Mouse (Mus musculus): ENCODE measurements around the gene Rnf207.

Gene Rnf207

DNA sequence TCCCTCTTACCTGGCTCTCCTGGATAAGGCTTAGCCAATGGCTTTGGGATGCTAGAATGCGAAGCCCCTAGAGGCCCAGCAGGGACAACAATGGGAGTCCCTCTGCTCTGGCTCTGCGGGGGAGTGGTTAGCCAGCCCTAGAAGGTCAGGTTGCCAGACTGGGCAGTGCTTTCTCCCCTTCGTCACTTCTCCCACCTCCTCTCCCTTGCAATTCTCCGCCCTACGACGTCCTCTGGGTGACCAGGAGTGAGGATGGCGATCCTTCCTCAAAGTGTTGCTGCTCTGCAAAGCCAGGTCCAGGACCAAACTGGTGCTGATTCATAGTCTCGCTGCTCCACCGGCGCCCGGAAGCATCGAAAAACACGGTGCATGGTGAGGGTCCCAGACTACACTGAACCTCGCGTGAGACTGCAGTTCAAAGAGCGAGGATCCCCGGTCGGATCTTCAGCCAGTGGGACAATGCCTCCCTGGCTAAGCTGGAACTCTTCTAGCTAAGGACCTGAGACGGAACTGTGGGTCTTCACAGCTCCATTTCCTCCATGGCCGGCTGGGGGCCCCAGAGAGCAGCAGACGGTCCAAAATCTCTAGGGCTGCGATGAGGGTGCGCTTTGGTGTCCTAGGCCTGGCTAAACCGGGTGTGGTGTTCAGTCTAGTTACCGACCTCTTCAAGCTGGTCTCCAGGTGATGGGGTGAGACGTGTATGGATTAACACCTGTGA lies at the start of gene Rnf207:
Gene Rnf207, minus strand, starts transcription at position 477 of the 718 bp plus-strand sequence.
- no peak for DNase-seq (ENCODE audit: extremely low read depth, low read depth, low spot score)

DNA sequence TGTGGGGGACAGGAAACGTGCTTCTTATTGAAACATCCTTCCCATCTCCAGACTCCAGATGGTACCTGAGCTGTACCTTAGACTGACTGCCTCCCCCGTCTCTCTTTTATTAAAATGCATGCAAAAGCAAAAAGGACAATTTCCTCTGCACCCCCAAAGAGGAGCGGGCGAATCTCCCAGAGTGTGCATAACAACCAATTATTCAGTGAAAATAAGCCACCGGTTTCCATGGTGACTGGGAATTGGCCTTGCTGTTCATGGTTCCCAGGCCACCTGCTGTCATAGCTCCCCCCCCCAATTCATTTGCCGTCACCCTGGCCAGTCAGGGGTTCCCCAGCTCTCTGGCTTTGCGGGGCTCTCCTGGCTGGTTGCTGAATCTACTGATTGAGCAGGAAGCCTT lies 46.4 kb upstream of the Rnf207 start:
- no peak for DNase-seq (ENCODE audit: extremely low read depth, low read depth, low spot score)

DNA sequence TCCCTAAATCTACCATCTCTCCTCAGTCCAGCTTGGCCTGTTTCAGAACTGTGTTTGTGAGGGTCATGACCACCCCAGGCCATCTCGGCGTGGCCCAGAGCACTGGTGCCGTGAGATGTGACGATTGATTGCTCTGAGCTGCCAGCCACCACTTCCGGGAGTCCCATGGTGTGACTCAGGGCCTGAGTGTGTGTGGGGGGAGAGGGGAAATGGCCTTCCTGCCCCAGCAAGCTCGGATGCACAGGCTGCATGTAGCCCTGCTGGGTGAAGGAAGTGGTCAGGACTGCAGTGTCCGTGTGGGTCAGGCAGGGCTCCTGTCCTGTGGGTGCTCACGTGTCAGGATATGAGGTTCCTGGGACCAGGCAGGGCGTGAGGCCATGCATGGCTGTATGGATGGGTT lies 43.4 kb upstream of the Rnf207 start:
- DNase-seq (ENCODE audit: extremely low read depth, low read depth, low spot score): no peak

DNA sequence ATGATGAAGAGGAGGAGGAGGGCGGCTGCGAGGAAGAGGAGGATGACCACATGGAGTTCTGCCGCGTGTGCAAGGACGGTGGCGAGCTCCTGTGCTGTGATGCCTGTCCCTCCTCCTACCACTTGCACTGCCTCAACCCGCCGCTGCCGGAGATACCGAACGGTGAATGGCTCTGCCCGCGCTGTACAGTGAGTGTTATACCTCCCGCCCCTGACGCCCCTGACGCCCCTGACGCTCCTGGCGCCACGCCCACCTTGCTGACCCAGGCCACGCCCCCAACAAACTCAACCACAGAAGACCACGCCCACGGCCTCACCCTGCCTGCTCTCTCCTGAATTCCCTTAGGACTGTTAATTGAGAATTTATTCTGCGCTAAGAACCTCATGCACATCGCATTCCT lies 42.1 kb upstream of the Rnf207 start:
- no peak for DNase-seq (ENCODE audit: extremely low read depth, low read depth, low spot score)

DNA sequence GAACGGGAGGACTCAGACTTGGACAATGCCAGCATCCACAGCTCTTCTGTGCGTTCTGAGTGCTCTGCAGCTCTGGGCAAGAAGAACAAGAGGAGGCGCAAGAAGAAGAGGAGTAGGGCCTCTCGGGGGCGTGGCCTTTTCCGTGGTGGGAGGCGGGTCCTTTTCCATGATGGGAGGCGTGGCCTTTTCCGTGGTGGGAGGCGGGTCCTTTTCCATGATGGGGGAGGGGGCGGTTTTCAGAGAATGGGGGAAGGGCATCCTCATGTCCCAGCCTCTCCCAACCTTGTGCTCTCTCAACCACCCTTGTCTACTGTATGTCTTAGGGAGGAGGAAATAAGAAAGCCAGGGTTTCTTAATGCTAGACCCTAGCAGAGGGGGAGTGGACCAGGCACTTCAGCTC lies 40.9 kb upstream of the Rnf207 start:
- no peak for DNase-seq (ENCODE audit: extremely low read depth, low read depth, low spot score)

DNA sequence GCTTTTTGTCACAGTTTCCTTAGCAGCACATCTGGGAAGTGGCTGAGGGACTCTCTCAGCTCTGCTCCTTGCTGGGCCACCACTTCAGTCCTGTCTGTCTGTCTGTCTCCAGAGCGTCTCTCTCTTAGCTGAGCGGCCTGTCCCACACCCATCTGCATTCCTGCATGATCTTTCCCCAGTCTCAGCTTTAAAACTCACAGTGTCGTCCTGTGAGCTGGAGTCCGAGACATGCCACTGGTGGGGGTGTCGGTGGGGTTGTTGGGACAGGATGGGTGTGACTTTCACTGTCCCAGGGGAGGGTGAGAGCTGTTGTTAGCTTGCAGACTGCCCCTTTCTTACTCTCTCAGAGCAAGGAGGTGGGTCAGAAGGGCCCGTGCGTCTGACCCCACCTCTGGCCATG lies 36.9 kb upstream of the Rnf207 start:
- DNase-seq (ENCODE audit: extremely low read depth, low read depth, low spot score): no peak

DNA sequence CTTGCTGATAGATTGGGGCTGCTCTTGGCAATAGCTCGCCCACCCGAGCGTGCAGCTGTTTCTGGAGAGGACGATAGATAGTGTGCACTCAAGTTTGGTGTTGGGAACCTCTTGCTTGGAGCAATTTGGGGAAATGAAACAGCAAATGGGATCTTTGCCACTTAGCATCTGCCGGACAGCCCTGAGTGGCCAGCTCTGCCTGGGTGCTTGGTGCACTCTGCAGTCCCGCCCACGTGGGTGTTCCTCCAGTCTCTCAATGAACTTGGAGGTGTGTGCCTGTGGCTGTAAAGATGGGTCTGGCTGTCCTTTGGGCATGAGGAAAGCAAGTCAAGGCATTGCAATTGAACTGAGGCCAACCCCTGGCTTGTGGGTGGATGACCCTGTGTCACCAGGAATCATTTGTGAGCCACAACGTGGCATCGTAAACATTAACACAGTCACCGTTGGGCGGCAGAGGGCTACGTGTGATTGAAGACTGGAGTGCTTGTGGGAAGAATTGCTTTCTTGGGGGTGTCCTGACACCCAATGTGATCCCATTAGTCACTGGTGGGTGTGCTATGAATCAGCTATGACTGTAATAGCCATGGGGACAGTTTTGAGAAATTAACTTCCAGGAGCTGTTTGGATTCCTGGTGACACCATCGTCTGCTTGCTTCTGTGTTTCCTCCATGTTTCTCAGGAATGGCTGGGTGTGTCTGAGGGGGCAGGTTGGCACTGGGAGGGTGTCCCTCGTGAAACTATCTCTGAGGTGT lies 35.3 kb upstream of the Rnf207 start:
- DNase-seq (ENCODE audit: extremely low read depth, low read depth, low spot score): no peak

DNA sequence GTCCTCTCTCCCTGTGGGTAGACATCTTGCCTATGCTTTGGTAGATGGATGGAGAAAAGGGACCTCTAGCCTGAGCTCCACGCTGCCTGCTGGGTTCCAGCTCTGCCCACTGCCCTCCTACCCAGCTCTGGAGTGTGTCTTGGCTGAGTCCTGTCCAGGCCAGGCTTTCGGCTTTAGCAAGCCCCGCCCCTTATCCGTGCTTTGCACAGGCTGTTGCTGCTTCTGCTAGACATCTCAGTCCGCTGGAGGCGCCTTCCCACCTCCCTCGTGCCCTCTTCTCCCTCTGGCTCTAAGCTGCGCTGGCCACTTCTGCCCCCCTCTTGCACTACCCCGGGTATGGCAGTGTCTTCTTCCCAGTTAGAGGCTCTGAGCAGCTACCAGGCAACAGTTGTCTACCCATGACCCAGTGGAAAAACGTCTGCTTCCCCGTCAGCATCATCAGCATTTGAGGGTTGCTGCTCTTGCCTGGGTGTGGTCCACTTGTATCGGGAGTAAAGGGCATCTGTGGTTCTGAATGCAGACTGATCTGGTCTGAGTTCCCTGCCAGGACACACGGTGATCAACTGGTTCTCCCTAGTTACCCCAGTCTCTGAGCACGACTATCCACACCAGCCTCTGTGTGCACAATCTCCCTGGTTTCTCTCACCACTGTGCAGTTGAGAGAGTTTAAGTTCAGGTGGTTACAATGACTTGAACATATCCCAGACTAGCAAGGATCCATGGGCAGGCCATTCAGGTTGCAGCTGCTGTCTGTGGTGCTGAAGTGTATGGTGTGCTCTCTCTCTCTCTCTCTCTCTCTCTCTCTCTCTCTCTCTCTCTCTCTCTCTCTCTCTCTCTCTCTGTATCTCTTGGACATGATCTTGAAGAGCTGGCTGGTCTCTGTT lies 32.9 kb upstream of the Rnf207 start:
- DNase-seq (ENCODE audit: extremely low read depth, low read depth, low spot score): no peak

DNA sequence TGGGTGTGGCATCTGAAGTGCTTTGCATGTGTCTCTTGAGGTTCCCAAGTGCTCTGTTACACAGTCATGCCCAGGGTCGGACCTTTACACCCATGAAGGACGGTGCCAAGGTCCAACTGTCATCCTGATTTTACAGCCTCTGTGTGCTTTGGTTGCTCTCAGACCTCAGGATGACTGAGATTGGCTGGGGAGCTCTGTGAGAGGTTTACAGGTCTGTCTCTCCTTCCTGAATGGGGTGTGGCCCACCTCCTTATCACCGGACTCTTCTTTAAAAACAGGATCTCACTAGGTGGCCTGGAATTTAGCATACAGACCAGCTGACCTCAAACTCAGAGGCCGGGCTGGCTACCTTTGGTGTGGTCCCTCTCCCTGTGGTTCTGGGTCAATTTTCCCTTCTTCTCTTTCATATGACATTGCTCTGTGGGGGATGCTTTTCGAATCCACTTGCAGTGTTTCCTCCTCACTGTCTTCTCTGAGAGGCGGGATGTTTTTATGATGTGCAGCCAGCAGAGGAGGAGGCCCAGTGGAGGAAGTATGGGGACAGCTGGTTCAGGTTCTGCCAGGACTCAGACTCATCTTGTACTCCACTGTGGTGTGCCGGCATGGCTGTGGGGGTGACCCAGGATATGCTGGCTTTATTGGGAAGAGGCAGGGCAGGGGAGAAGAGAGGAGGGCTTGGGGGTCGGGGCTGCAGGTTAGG lies 32.1 kb upstream of the Rnf207 start:
- DNase-seq (ENCODE audit: extremely low read depth, low read depth, low spot score): no peak

DNA sequence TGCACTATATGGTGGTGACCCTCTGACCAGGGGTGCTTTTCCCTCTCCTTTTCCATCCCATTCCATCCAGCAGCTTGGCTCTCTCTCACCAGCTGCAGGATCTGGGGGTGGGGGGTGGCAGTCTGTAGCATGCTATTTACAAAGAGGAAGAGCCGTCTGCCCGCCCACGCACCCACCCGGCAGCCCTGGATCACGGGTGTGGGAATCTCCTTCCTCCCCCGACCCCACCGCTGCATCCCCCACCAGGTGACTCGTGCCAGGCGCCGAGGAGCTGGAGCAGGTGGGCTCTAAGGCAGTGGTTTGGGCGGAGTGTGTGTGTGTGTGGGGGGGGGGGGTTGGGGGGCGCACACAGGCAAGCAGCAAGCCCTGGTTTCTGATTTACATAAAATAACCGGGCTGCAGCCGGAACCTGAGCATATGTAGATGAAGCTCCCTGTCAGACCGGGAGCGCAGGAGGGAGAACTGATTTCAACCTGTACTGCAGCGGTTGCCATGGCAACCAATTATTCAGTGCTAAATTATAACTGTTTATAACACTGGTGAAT lies 31.1 kb upstream of the Rnf207 start:
- no peak for DNase-seq (ENCODE audit: extremely low read depth, low read depth, low spot score)

DNA sequence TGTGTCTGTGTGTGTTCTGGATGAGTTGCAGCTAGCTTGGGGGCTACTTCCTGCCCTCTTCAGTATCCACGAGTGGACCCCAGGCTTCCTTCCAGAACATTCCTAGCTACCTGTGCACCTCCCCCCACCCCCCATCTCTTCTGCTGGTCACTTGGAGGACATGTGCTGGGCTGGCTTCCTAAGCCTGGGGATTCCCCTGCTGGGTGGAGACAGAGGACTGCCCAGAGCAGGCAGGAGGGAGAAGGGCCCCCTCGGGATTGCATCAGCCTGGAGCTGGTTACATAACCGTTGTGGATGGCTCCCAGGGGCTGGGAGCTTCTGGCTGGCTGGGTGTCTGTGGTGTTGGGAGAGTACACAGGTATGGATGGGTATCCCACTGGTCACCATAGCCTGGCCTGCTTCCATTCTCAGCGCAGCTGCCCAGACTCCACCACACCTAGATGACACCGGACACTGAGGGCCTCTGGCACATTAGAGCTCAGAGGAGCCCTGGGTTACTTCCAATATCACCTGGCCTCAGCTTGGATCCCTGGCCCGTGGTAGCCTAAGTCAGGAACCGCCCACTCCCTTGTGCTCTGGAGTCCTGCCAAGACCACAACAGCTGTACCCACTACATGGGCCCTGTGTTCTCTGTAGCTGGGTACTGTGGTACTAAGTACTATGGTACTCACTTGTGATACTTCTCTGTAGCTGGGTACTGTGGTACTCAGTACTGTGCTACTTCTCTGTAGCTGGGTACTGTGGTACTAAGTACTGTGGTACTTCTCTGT lies 26.5 kb upstream of the Rnf207 start:
- no peak for DNase-seq (ENCODE audit: extremely low read depth, low read depth, low spot score)

DNA sequence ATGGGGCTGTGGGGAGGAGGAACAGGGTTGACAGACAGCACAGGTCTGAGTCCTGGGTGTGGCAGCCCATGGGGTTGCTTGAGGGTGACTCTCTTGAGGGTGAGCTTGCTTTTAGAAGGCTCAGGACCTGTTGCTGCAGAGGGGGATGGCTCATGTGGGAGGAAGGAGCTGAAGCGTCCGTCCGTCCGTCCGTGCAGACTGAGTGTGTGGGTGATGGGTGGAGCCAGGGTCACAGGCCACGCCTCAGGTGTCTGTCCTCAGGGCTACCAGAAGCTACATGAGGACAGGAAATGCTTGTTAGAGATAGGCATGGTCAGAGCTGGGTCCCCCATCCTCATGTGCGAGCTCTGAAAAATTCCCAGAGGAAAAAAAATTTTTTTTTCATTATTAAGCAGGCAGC lies 25.9 kb upstream of the Rnf207 start:
- DNase-seq (ENCODE audit: extremely low read depth, low read depth, low spot score): no peak

DNA sequence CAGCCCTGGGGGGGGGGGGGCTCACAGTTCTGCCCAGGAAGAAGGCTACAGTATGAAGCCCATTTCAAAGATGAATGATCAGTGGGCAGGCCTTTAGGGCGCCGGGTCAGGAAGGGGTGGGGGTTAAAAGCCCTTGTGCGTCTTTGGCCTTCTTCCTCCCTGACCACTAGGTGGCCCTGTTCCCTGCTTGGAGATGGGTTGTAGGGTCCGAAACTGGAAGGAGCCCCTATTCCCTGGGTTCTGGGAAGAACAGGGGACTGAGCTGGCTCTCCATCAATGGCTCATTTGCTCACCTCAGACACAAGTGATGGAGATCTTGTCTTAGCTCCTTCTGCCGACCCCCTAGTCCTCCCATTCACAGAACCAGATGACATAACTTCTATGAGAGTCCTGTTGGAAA lies 24.5 kb upstream of the Rnf207 start:
- no peak for DNase-seq (ENCODE audit: extremely low read depth, low read depth, low spot score)

DNA sequence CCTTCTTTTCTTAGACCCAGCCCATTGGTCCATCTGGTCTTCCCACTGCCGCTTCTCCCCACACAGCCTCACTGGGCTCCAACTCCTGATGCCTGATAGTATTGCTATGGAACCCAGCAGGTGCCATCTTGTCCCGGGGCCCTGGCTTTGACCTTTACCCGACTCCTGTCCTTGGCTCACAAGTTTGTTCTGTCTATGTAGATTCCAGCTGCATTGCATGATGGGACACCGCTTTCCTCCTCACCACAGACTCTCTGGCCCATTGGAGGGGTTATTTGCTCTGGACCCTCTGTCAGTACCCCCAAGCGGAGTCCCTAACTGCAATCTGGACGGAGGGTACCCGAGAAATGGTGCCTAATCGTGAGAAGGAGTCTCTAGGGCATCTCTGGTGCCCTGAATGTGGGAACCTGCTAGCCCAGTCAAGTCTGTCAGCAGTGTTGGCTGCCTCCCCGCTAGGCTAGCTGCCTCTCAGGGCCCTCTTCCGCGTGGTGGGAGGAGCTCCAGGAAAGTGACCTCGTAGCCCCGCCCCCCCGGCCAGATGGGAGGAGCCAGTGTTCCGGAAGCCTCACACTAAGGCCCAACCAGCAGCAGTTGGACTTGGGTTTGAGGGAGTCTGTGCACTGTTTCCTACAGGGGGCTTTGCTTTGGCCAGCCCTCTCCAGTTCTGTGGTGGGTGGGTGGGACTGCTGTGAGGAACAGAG lies 21.9 kb upstream of the Rnf207 start:
- DNase-seq (ENCODE audit: extremely low read depth, low read depth, low spot score): no peak

DNA sequence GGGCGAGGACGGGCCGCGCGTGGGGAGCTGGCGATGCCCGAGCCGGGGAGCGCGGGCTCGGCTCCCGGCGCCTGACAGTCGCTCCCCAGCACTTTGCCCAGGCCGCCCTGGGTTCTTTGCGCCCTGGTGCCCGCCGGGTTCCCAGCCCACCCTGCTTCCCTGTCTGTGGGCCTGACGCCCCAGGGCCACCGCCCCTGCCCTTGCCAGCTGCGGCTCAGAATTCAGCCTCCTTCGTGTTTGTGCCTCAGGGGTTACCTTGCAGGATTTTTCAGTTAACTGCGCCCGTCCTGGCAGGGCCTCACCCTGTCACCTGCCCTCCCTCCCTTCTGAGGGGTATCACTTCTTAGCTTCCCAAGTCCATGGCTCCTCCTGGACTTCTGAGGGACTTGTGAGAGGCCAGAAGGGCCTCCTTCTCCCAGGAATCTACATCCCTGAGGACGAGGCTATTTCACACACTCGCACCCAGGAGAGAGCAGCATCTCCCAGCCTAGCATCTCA lies 20.5 kb upstream of the Rnf207 start:
- no peak for DNase-seq (ENCODE audit: extremely low read depth, low read depth, low spot score)

DNA sequence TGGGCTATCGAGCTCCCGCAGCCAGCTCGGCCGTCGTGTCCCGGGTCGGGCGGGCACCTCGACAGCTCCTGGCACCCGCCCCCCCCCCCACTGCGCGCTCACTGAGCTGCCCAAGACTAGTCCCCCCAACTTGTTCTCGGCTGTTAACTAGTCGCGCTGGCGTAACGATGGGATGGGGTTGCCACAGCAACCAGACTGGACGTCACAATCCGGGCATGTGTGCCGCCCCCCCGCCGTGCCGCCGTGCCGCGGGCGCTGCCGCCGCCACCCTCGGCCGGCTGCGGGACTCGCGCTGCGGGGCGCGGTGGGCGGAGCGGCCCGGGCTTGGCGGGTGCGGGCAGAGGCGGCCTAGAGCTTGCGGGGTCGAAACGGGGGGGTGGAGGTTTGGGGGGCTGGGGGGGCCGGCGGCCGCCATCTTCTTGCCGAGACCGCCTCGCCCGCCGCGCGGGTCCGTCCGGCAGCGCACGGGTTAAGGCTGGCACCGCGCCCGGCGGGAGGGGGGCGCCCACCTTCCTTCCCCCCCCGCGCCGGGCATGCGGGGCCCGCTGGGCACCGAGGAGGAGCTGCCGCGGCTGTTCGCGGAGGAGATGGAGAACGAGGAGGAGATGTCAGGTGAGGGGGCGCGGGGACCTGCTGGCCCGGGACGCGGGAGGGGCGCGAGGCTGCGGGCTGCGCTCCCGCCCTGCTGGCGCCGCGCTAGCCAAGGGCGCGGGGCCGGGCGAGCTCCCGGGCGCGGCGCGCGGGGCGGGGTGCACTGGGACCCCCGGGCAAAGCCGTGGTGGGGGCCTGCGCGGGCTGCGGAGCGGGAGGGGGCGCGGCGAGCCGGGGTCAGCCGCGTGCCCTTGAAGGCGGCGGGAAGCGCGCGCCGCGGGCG lies 19.9 kb upstream of the Rnf207 start, which contains the start of gene Chd5:
Gene Chd5, plus strand, starts transcription at position 233 of the 874 bp plus-strand sequence.
- DNase-seq (ENCODE audit: extremely low read depth, low read depth, low spot score): no peak

DNA sequence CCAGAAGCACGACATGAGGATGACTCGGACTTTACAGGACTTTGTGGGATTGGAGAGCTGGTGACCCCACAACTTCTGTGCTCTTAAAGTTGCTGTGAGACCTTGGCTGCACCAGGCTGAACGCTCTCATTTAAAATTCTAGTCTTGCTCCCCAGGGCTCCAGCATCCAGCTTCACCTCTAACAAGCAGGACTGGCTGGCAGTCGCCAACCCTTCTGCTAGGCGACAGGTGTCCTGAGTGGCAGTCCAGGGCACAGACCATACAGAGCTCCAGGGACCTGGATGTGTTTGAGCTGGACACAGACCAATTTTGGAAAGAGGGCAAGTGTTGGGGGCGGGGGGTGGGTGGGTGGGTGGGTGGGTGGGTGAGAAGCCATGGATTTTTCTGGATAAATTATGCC lies 19.0 kb upstream of the Rnf207 start:
- DNase-seq (ENCODE audit: extremely low read depth, low read depth, low spot score): no peak

DNA sequence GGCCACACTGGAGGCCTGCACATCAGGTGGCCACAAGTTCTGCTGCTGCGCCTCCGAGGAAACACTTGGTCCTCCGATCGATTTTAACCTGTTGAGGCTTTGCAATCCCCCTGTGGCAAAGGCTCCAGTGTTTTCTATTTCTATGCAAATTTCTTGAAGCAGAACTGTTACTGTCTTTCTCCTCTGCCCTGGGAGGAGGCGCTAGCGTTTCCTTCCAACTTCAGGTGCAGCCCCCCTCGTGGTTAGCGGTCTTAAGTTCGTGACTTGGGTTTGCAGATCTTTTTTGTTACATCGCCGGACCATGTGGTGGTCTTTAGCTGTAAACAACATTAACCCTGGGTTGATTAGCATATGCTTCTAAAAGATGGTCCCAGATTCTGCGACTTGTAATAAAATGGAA lies 14.8 kb upstream of the Rnf207 start:
- no peak for DNase-seq (ENCODE audit: extremely low read depth, low read depth, low spot score)

Data from fat pad, adult 2 months (tissue).